Mouse (Mus musculus) embryonic fibroblast, embryonic 13.5 days (primary cell): ENCODE data around the gene Ptgds. TPM values are rescaled to one million over a fixed set of nuclear protein-coding genes. Genes with fewer than 3 reads are reported as not detected.

Experiments used
- H3K27ac ChIP-seq: 2 replicates; pipeline ENCODE4 v1.5.1; 2012; ENCODE audit warnings: low read length, control low read depth, inconsistent platforms; ENCODE audit not compliant: insufficient read depth
- H3K4me1 ChIP-seq: 2 replicates; pipeline ENCODE4 v1.6.1; 2011; ENCODE audit warnings: low read length; ENCODE audit not compliant: control insufficient read depth, insufficient read depth
- H3K4me3 ChIP-seq: 2 replicates; pipeline ENCODE4 v1.5.1; 2011; ENCODE audit warnings: mild to moderate bottlenecking, control low read depth, low read length; ENCODE audit not compliant: insufficient read depth
- CTCF ChIP-seq: IDR thresholded peaks from 2 replicates; pipeline ENCODE4 v1.5.1; 2011; ENCODE audit warnings: mild to moderate bottlenecking, control low read depth, low read length, moderate library complexity, borderline replicate concordance; ENCODE audit not compliant: insufficient read depth
- POLR2A ChIP-seq: IDR thresholded peaks from 2 replicates; pipeline ENCODE4 v1.6.1; 2011; ENCODE audit warnings: low read depth, mild to moderate bottlenecking, control low read depth, low read length, moderate library complexity
- polyA plus RNA-seq: library from polyadenylated mRNA; stranded (reverse); fragments of >200 nt; gene quantifications from 2 replicates; pipeline ENCODE4 v1.2.4, GENCODE M21; 2011; ENCODE audit warnings: low read depth; ENCODE audit not compliant: missing spikeins, insufficient read length

Gene Ptgds
- polyA plus RNA-seq, 1 experiment: not detected

DNA sequence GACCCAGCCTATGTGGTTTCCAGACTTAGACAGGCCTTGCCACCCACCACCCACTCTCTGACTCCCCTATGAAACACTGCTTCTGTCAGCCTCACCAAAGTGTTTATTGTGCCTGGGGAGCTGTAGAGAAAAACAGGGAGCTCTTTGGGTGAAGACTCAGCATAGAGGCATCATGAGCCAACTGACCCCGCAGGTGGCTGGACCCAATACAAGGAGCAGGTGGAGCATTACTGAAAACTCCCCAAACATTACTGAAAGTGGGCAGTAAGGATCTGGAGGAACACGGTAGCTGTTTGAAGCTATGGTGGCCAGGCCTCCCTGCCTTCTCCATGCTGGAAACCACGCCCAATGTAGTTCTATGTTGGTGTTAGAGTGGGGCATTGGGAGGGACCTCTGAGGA is 6.2 kb downstream of the Ptgds start:
- Histone ChIP-seq H3K4me1 (no peaks in the 10 kb centered on the region), H3K27ac (no peak overlapping the region), H3K4me3 (no peak overlapping the region)
- TF ChIP-seq CTCF (no peak), POLR2A (no peak)

DNA sequence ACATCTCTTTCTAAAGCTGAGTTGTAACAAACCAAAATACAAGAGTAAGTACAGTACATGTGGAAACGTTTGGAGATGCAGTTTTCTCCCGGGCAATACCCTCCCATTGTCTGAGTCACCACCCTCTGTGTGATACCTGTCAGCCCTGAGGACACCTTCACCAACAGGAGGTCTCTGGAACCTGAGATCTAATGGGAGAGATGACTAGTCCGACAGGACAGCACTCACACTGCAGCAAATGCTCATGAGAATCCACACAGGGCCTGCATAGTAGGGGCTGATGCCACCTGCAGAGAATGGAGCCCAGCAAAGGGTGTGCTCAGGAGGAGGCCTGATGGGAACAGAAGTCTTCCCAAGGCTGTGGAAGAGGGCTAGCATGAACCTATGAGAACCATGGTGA is 8.4 kb downstream of the Ptgds start:
- Histone ChIP-seq H3K27ac (no peak overlapping the region), H3K4me3 (peak overlapping the region; percentile 16; the same call in 1 of the 2 replicates), H3K4me1 (no peaks in the 10 kb centered on the region)
- TF ChIP-seq POLR2A: no peak
- no peak for TF ChIP-seq CTCF

DNA sequence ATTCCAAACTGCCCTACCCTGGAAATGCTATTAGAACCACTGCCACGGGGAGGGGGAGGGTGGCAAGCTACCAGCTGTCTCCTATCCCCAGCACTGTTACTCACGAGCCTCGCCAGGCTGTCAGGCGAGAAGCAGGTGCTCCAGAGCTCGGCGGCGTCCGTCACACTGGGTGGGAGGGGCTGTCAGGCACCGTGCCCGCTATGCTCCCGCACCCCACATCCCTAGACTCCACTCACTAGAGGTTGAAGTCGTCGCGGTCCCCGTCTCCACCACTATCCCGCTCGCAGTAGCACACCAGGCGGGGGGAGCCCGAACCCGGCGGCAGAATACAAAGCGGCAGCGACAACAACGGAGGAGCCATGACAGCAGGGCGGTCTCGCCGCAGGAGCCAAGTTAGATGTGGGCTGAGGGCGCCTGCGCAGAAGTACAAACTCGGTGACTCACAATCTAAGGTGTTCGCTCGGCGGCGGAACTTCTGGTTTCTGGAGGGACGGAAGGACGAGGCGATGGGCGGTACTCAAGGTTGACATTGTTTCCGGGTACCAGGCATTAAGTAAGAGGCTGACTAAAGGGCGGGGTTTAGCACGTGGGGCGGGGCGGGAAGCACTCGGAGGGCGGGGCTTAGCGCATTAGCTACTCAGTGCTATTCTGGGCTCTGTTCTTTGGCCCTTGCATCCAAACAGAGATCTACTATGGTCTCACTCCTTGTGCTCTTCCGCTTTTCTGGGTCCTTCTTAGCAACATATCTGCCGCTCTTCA is 9.1 kb downstream of the Ptgds start, which contains the start of gene Paxx:
Paxx (minus strand) TSS at position 544 of the 759 bp plus-strand sequence.
- Histone ChIP-seq H3K27ac (peak within 1 kb of the TSS; percentile 26; the same call in 1 of the 2 replicates), H3K4me3 (peak within 1 kb of the TSS; percentile 71), H3K4me1 (no peaks in the 10 kb centered on the region)
- no peak for TF ChIP-seq CTCF
- peak; percentile 76 for TF ChIP-seq POLR2A

DNA sequence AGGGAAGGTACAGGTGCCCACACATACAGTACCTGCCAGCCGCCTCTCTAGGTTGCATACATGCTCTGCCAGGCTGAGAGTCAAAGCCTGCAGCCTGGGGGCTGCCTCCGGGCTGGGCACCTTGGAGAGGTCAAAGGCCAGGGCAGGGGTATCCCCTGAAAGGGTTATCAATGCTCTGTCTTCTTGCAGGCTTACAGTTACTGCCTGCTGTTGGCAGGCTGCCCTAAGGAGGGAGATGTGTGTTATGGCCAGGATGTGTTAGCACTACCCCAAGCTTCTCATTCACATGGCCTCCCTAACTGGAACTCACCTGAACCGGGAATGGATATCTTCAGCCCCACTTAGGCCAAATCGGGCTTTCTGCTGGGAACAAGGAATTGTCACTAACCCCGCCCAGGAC is 9.7 kb downstream of the Ptgds start:
- TF ChIP-seq CTCF: no peak
- no peak for TF ChIP-seq POLR2A
- Histone ChIP-seq H3K27ac (no peak overlapping the region), H3K4me1 (no peaks in the 10 kb centered on the region), H3K4me3 (peak overlapping the region; percentile 71)

DNA sequence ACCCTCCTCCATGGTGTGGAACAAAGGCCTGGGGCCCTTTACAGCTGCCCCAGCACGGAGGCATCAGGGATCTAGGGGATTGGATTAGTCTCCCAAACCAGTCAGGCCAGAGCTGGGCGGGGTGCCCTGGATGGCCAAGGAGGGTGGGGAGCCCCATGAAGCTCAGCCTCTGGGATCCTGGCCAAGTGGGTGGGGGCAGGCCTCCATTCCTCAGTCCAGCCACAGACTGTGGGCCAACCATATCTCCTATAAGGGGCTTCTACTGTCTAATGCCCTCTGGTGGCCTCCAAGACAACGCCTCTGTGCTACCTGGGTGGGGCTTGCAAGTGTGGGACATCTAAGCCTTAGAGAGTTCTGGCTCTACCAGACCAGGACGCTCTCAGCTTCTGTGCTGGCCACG is 10.9 kb downstream of the Ptgds start:
- H3K4me3 ChIP-seq: no peak overlapping the region
- TF ChIP-seq POLR2A: no peak
- no peak for TF ChIP-seq CTCF
- H3K27ac ChIP-seq: no peak overlapping the region
- no peaks in the 10 kb centered on the region for H3K4me1 ChIP-seq

DNA sequence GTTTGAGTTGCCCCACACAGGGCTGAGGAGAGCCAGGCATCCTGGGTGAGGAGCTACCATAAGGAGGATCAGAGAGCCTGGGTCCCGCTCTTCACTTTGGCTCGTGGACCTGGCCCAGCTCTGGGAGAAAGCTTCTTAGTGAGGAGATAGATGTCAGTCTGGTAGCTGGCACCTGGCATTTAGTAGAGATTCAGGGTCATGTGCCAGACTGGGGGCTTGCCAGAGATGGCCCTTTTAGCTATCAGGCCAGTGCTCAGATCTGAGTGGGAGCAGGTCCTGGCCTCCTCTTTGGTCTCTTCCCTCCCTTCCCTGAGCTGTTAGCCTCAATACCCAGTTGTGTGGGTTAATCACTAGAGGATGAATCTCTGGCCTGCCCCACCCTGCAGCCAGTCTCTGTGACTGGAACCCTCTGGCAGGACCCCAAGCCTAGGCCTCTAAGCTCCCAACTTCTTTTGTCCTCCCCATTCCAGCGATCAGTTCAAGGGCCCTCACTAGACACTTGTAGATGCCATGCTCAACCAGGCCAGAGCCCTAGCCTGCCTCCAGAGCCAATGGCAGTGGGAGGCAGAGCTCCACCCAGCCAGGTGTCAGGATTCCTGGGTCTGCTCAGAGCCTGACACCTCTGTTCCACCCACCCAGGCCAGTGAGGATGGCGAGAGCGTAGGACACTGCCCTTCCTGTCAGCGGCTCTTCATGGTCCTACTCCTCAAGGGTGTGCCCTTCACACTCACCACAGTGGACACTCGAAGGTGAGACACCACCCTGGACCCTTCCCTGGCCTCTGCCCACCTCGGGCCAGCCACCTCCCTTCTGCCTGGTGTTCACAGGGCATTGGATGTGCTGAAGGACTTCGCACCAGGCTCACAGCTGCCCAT is 12.6 kb downstream of the Ptgds start:
- Histone ChIP-seq H3K4me3 (no peak overlapping the region), H3K27ac (no peak overlapping the region), H3K4me1 (no peaks in the 10 kb centered on the region)
- no peak for TF ChIP-seq CTCF
- TF ChIP-seq POLR2A: 0 out of 2 replicates have a peak, but pooled peaks have one; percentile 15

DNA sequence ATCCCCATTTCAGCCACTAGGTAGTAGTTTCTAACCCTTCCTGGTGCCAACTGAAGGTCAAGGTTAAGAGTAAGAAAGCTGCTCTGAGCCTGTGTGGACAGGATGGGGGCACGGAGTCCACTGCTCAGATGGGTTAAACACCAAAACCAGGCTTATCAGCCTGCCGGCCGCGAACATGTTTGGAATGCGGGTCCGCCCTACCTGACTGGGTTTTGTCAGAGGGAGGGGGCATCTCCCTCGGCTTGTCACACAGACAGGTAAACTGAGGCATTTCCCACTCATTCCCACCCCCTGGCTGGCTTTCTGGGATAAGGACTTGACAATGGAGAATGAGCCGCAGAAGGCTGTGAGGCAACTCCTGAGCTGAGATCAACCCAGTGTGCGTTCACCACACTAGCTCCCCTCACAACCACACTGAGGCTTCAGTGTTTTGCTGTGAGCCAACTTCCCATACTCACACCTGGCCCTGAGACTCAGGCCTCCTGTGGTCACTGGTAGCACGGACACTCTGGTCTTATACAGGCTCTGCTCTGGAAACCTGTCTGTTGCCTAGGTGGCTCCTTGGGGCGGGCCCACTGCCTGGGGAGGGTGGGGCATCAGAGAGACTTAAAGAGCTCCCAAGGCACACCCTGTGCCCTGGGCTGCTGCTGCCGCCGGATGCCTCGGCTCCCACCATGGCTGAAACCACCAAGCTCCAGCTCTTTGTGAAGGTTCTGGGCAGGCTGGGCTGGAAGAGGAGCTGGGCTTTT is 13.5 kb downstream of the Ptgds start, which contains the start of gene Clic3:
Clic3 (plus strand) TSS at position 634 of the 749 bp plus-strand sequence.
- Histone ChIP-seq H3K4me3 (no peak within 1 kb of the TSS), H3K4me1 (no peaks in the 10 kb centered on the region), H3K27ac (no peak within 1 kb of the TSS)
- TF ChIP-seq POLR2A (no peak), CTCF (no peak)

DNA sequence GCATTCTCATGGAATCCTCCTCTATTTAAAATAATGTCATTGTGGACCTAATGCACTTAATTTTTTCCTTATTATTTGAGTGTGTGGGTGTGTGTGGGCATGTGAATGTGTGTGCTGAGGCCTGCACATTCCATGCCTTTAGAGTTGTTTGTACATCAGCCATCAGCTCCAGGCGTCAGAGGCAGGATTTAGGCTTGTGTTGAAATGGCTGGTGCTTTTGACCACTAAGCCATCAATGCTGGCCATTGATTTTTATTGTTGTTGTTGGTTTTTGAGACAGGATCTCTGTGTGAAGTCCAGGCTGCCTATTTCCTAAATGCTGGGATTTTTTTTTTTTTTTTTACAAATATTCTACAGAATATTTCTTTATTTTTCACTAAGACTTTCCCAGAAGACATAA is 16.9 kb downstream of the Ptgds start:
- Histone ChIP-seq H3K27ac (no peak overlapping the region), H3K4me1 (no peaks in the 10 kb centered on the region), H3K4me3 (no peak overlapping the region)
- TF ChIP-seq CTCF: no peak
- no peak for TF ChIP-seq POLR2A
